Mouse (Mus musculus) G1E (cell line): ENCODE data around the gene Kif19a.

Source experiments
- CTCF ChIP-seq: IDR thresholded peaks from 2 replicates; pipeline ENCODE4 v1.5.1; 2012; ENCODE audit warnings: low read depth, low read length, inconsistent platforms, mixed read lengths
- TAL1 ChIP-seq: conservative IDR thresholded peaks from 2 replicates; pipeline ENCODE4 v1.6.1; 2012; ENCODE audit warnings: low read depth, low read length, inconsistent platforms, mixed read lengths

DNA sequence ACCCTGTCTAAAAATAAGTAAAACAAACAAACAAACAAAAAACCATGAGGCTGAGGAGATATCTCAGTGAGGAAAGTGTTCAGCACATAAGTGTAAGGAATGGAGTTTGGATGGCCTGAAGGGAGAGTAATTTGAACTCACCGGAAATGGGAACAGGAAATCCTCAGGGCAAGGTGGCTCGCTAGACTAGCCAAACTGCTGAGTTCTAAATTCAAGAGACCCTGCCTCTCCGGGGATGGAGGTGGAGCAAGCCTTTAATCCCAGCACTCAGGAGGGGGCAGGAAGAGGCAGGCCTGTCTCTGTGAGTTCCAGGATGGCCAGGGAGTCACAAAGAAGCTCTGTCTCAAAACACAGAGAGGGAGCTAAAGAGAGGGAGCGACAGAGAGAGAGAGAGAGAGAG lies 45.2 kb downstream of the Kif19a start:
- TF ChIP-seq CTCF (no peak), TAL1 (no peak)
